Mouse (Mus musculus) cerebellum, postnatal 14 days (tissue): ENCODE measurements around the gene Cd47.

Experiments
- DNase-seq, 2 experiments: peaks; one replicate each; pipeline ENCODE4 v3.0.0; 2021; ENCODE audit warnings: mixed read lengths in 2 of 2

Gene Cd47

GRCm38 (mm10) chr16:49836634-49837164 is 36.4 kb downstream of the Cd47 start:
- DNase-seq, result no peak

GRCm38 (mm10) chr16:49838923-49839322 is 38.6 kb downstream of the Cd47 start:
- no peak for DNase-seq

DNA sequence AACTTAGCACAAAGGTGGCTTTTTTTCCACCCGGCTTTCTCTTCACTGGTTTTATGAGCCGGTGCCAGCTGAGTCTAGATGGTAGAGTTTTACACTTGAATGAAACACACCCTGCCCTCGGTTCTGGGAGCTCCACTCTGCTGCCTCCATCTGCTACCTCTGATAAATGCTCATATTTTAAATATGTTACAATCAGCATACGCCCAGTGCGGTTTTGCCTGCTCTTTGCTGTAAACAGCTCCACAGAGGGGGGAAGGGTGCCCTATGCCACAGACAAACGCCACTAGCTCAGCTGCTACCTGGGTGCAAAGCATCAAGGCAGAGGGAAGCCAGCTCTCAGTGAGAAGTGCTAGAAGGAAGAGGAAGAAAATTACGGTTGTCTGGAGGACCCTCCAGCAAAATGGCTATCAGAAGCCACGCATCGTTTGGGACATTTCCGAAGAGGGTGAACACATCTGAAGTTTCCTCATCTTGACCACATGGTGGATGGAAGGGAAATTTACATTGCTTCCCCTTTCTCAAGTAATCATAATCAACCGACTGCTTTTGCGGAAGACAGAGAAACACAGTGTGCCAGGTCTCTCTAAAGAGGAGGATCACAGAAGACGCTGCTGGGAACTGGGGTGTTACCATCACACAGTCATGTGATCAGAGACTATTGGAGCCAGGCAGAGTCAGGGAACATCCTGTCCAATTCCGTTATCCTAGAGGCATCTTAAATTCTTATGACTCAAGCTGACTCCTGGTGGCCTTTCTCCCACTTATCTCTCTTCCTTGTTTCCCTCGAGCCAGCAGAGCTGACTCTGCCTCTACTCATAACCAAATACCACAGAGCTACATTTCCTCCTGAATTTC is 39.6 kb downstream of the Cd47 start:
- DNase-seq, result peak; percentile 71 to 76

GRCm38 (mm10) chr16:49843723-49844122 is 43.4 kb downstream of the Cd47 start:
- no peak for DNase-seq

- no peak for DNase-seq
These were observed 47.1 kb downstream of the Cd47 start for GRCm38 (mm10) chr16:49847224-49848003.

DNA sequence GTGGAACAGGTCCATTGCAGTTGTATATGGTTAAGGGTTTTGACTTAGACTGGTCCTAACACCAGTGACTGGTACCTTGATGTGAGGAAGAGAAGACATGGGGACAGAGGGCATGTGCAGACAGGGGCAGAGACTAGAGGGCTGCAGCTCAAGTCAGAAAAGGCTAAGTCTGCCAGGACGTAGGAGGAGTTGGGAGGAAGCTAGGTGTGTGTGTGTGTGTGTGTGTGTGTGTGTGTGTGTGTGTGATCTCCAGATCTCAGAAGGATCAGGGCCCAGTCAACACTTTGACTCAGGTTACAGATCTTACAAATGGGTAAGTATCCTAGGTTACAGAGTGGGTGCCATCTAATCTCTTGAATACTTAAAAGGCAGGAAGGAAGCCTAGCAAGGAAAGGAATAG is 48.3 kb downstream of the Cd47 start:
- no peak for DNase-seq

- DNase-seq, result no peak
These were observed 52.6 kb downstream of the Cd47 start for GRCm38 (mm10) chr16:49852940-49853339.

DNA sequence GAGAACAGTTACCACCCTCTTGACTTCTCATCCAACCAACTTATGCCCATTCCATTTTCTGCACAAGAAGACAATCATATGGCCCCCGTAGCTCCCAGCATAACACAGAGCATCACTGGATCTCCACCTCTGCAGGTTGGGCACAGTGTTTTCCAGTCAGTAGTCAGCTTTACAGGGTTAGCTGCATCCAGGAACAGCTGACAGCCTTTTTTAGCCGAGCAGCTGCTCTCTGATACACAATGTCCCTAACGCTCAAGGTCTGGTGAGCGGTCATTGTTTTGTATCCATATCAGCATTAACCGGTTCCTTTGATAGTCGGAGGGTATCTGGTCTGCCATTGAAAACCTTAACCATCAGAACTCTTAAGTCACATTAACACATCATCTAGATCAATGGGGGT is 53.3 kb downstream of the Cd47 start:
- DNase-seq, result no peak

DNA sequence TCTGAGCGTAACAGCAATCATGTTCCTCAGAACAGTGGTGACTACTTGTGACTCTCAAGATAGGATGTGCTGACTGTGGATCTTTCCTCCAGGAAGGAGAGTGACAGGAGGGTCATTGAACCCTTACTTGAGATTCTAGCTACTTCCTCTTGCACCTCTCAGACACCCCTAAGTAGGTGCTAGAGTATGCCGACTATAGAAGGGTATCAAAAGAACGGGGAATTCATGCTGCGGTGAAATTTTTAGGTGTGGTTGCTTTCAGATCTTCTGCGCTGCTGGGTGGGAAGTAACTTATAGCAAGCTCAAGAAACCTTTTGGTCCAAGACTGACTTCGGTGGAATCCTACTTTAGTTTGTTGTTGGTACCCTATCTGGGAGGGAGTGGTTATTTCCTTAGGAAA is 53.9 kb downstream of the Cd47 start:
- DNase-seq, result no peak

DNA sequence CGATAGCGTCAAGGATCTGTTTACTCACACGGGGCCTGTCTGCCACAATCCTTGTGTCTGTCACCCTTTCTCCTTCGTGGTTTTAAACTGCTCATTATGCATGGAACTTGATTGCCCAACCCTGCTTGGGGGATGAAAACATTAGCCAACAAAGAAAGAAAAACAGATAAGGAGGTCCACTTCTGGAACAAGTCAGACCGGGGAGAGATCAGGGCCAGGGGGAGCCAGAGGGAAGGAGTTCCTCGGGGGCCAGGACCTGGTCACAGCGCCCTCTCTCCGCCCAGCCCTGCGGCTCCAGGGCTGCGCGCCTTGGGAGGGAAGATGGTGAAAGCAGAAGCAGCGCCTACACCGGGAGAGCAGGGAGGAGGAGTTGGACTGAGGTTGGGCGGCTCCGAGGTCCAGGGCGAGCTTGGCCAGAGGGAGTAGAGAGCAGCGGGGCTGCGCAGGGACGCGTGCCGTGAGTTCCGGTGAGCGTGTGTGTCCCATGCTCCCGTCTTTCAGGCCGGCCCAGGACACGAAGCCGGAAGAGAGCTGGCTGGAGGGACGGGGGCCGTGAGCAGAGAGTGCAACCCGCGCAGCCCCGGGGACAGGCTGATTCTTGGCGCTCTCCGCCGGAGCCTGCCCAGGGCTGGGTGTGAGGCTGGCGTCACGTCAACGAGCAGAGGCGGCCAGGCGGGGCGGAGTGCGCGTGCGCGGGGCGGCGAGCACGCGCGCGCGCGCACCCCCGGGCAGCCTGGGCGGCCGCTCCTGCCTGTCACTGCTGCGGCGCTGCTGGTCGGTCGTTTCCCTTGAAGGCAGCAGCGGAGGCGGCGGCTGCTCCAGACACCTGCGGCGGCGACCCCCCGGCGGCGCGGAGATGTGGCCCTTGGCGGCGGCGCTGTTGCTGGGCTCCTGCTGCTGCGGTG is 54.9 kb downstream of the Cd47 start:
- DNase-seq, result peak; percentile 96 to 97

- DNase-seq, result peak in 1 of 2 experiments; percentile 77
These were observed 55.6 kb downstream of the Cd47 start for GRCm38 (mm10) chr16:49855836-49856503.

GRCm38 (mm10) chr16:49856661-49857060 is 56.3 kb downstream of the Cd47 start:
- peak in 1 of 2 experiments; percentile 37 for DNase-seq

GRCm38 (mm10) chr16:49857504-49858160 is 57.3 kb downstream of the Cd47 start:
- peak; percentile 33 to 53 for DNase-seq

DNA sequence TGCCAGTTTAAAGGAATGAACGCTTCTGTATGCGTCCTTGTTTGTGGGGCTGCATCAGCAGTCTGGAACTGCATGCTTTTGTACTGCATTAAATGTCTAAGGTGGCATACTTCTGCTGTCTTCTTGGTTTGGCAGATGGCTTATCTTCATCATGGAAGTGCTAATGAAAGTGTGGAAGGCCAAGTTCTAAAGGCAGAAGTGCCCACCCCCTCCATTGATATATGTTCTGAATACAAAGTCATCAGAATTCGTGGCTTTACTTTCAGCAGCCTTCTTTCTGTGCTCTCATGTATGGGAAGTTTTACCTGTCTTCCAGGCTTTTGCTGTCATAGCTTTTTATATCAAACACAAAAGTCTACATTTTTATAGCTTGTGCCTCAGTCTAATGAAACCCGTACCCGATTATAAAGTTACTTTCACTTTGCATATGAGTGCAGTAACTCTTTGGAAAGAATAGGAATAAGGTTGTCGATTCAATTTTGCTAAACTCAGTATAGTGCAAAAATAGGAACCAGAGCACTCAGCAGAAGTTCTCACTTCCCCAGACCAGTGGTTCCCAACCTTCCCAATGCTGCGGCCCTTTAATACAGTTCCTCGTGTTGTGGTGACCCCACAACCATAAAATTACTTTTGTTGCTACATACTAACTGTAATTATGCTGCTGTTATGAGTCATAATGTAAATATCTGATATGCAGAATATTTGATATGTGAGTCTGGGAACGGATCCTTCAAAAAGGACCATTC is 58.0 kb downstream of the Cd47 start:
- no peak for DNase-seq

- DNase-seq, result no peak
These were observed 58.8 kb downstream of the Cd47 start for GRCm38 (mm10) chr16:49858907-49859853.

DNA sequence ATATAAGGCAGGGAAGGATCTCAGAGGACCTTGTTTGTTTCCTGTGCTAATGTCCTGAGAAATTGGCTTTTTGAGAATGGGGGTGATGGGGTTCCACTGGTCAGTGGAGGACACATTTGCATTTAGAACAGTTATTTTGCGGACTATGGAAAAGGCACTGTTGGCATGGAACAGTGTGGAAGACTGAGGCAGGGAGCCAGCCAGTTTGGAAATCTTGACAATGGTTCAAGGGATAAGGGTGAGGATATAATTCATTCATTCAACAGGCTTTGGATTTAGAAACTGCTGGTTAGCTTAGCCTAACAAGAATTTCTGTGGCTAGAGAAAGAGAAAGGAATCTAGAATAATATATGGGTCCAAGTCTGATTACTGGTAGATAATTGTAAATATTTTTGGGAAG is 61.7 kb downstream of the Cd47 start:
- DNase-seq, result no peak

DNA sequence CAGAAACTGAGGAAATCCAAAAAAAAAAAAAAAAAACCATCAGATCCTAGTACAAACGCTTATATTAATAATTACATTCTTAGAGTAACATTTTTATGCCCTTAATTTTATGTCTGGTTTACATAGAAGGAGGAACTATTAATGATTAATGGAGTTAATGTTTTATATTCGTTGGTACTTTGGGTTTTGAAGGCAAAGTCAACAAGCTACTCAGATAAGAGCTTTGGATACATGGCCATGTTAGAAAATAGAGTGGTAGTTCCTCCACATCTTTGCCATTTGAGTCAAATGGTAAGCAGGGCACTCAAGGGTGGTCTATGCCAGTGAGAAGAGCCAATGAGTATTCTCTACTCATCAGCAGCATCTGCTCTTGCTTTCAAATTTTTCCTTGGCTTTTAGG is 66.3 kb downstream of the Cd47 start:
- DNase-seq, result no peak

DNA sequence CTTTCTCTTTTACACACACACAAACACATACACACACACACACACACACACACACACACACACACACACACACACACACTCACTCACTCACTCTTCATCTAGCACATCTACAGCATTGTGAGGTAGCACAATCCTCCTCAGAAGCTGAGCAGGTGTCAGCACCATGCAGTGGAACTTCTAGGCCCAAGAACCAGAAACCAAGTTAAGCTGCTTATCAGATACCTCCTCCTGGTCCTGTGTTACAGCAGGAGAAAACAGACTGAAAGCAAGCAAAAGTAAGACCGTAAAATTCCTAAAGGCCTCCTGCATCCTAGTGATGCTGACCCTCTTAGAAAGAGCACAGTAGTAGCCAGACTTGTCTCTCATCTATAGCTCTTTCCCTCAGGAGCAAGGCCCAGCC is 67.9 kb downstream of the Cd47 start:
- no peak for DNase-seq

- DNase-seq, result no peak
These were observed 73.6 kb downstream of the Cd47 start for GRCm38 (mm10) chr16:49873918-49874317.

- no peak for DNase-seq
These were observed 74.2 kb downstream of the Cd47 start for GRCm38 (mm10) chr16:49874546-49874945.
